Mouse (Mus musculus) adrenal gland, postnatal 10 days (tissue): ENCODE results near the gene Fam229a. TPM values are rescaled to one million over a fixed set of nuclear protein-coding genes. Genes with fewer than 3 reads are reported as not detected.
"Not testable (repeated sequence)": the region's sequence is repeated elsewhere in the genome, so short reads cannot be mapped to it uniquely, and the experiment has no call there.

Experiments
- DNase-seq: peaks from one replicate; pipeline ENCODE4 v3.0.0; 2021; ENCODE audit warnings: mixed read lengths
- long read RNA-seq, 2 experiments: library from polyadenylated mRNA; stranded (forward); transcript quantifications; one replicate each; pipeline ENCODE4 v2.0.0; 2021
- total RNA-seq, 2 experiments: library from RNA; stranded (reverse); gene quantifications; 2 replicates each; pipeline ENCODE4 v1.2.3; 2021

The Fam229a gene
- not detected for total RNA-seq
- long read RNA-seq, experiment 1 = 0 reads
- long read RNA-seq, experiment 2 = 0 reads

DNA sequence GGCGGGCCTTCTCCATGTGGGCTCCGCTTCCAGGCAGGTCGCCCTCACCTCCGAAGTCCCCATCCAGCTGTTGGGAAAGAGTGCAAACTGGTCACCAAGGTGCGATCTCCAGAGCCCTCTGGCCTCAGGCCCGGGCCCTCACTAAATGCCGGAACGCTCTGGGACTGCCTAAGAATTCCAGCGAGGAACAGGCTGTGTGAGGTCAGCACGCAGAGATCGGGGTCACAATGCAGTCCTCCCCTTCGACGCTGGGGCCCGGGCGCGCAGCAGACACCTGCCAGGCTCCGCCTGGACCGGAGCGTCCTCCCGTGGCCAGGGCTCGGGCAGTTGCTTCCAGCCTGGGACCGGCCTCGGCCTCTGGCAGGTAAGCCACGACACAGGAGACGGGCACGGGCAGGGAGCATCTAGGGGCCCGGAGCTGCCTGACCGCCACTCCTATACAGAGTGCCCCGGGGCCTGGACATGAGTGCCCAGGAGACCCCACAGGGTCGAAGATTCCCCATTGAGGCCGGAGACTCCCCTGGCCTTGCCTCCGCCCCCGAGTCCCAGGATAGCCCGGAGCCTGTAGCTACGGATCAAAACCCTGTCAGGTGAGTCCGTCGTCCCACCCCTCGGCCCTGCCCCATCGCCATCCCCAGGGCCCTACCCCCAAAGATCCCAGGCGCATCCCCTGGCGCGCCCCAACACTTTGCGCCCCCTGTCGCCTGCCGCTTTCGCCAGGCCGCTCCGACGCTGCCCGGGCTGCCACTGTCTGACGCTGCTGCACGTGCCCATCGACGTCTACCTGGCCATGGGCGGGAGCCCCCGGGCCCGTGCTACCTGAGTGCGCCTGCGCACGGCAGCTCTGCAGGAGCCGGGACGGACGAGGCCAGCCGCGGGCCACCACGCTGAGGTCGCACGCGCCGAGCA lies at the start of gene Fam229a, which contains the start of gene Tssk3:
Fam229a (plus strand) TSS at position 219 of the 909 bp plus-strand sequence.
Tssk3 (minus strand) TSS at position 51 of the 909 bp plus-strand sequence.
- DNase-seq = no peak

DNA sequence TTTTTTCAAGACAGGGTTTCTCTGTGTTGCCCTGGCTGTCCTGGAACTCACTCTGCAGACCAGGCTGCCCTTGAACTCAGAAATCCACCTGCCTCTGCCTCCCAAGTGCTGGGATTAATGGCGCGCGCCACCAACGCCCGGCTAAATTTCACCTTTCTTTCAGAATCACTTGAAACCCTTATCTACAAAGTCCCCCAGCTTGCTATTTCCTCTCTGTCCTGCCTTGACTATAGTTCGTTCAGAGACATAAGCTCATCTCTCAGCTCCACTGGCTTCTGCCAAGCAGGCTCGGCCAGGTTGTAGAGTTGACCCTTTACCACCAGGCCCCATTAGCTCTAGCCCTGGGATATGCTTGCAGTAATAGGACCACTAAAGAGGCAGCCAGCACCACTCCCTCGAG lies 43.6 kb upstream of the Fam229a start:
- no peak for DNase-seq

DNA sequence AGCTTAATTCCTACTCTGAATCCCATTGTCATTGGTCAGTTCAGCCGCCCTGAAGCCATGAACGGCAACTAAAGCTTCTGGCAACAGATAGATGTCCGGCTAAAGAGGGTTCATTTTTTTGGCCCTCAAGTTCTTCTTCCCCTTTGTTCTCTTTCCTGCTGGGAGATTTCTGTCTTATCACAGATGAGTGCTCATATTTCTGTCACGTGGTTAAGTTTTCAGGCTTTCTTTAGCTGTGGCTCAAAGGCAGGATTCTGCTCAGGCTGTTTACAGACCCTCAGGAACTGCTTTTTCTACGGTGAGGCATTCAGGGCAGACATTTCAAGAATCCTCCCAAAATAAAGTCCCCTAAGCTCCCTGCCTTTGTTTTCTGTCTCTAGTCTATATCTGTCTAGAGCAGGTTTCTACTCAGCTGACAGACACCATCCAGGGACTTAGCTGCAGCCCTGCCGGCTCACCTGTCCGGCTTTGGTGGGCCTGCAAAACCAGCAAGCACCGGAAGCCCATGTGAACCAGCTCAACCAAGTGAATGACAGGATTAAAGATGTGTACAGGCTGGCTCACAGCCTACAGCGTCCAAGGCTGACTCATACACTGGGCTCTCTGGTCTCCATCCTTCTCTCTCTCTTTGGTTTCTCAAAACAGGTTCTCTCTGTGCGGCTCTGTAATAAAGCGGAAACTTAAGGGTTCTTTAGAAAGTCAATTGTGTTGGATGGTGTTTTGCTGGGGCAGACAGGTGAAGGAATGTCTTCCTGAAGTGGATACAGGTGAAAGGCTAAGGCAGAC lies 43.0 kb upstream of the Fam229a start:
- no peak for DNase-seq

DNA sequence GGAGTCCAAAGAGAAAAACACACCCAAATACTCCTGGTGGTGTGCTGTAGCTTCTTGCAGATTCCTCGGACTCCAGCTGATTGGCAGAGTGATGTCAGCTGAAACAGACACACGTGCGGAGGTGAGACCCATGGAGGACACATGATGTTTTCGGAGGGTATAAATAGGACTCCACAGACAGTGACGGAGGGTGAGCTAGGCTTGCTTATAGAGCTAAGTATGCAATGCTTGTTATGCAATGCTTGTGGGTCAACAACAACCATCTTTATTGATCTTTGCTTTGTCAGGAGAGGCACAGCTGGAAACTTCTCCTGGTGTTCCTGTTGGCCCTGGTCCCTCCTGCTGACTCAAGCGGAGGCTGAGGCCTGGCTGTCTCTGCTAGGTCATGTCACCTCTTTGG lies 42.3 kb upstream of the Fam229a start:
- no peak for DNase-seq

DNA sequence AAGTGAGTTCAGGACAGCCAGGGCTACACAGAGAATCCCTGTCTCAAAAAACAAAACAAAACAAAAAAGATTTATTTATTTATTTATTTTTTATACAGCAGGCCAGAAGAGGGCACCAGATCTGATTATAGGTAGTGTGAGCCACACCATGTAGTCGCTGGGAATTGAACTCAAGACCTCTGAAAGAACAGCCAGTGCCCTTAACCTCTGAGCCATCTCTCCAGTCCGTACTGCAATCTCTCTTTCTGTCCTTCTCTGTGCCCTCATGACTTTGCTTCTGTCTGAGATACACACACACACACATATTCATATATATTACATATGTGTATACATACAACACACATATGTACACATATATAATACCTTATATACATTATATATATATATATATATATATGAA lies 40.1 kb upstream of the Fam229a start:
- DNase-seq = no peak

DNA sequence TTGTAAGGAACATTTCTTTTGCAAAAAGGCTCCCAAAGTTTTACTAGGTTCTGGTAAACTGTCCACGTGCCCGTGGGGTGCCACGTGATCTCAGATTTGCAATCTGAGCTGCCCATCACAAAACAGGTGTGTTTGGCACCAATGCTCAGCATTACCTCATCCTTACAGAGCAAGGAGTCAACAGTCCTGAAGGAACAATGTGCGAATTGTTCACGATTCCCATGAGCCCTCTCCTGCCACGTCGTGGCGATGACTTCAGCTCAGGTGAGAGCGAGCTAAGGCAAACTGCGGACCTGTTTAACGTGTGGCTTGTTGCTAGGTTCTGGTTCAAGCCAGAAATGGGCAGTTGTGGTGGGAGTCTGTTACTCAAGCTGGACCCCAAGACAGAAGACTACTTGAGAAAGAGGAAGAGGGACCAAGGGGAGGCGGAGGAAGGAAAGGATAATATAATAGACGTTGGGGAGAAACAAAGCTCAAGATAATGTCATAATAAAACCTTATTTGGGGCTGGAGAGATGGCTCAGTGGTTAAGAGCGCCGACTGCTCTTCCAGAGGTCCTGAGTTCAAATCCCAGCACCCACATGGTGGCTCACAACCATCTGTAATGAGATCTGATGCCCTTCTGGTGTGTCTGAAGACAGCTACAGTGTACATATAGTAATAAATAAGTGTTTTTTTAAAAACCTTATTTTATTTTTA lies 39.4 kb upstream of the Fam229a start:
- DNase-seq = no peak

DNA sequence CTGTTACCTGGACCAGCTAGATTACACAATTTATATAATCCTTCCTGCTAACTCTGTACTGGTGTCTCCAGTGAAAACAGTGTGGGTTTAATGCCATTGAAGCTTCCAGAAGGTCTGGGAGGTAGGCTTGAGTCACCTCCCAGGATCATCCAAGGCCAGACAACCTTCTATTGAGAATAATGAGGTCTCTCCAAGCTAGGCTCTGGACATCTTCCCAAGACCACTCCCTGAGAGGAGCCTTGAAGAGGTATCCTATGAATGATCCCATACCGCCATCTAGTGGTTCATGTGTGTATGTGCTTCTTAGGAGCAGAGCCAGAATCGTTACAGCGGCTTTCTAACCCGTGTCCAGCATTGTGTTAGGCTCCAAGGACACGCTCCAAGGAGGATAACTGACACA lies 35.7 kb upstream of the Fam229a start:
- DNase-seq = peak; percentile 72

DNA sequence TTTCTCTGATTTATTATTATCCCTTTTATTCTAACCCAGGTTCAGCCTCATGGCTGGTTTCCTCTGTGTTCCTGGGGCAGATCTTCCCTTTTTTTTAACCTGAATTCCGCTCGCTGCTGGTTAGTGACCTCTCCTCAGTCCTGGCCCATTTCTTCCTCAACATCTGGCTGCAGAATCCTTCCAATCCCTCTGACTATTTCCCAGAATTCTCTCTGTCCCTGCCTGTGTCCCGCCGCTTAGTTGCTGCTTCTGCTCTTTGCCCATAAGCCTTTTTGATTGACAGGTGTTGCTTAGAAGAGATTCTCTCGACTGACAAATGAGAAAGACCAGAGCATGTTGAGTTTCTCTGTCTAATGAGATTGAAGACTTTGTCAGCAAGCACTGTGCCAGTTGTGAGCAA lies 34.9 kb upstream of the Fam229a start:
- DNase-seq = no peak

DNA sequence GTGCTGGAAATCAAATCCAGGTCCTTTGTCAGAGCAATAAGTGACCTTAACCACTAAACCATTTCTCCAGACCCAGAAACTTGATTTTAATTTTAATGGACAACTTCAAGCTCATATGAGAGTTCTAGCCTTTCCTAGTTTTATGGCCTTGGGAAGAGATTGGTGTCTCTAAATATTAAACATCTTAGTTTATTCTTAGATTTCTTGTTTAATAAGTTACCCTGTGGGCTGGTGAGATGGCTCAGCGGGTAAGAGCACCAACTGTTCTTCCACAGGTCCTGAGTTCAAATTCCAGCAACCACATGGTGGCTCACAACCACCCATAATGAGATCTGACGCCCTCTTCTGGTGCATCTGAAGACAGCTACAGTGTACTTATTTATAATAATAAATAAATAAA lies 33.7 kb upstream of the Fam229a start:
- not testable (repeated sequence) for DNase-seq

DNA sequence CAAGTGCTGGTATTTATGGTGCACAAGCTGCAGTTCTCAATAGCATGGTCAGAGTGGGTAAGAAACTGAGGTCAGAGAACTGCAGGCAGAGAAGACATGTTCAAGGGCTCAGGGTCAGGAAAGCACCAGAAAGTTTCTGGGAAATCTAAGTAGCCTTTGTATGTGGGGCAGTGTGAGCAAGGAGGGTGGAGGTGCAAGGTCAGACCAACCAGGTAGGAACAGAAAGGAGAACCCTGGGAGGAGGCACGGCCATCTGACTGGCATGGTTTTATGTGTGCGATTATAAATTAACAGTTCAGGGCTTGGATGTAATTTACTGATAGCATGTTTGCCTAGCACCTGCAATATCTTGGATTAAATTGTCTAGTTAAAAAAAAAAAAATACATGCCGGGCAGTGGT lies 31.3 kb upstream of the Fam229a start:
- DNase-seq = no peak

DNA sequence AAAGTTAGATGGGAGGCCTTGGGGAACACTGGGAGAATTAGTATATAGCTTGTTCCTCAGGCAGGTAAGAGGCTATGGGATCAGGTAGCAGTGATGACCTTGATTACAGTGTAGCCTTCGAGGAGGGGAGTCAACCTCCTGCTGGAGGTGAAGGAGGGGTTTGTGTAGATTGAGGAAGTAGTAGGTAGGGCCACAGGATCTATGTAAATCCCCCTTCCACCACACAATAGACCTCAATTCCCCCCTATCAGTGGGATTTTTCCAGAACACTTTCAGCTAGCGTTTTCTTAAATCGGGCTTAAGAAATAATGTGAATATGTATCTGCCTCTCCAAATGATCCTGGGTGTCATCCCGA lies 30.2 kb upstream of the Fam229a start:
- no peak for DNase-seq

DNA sequence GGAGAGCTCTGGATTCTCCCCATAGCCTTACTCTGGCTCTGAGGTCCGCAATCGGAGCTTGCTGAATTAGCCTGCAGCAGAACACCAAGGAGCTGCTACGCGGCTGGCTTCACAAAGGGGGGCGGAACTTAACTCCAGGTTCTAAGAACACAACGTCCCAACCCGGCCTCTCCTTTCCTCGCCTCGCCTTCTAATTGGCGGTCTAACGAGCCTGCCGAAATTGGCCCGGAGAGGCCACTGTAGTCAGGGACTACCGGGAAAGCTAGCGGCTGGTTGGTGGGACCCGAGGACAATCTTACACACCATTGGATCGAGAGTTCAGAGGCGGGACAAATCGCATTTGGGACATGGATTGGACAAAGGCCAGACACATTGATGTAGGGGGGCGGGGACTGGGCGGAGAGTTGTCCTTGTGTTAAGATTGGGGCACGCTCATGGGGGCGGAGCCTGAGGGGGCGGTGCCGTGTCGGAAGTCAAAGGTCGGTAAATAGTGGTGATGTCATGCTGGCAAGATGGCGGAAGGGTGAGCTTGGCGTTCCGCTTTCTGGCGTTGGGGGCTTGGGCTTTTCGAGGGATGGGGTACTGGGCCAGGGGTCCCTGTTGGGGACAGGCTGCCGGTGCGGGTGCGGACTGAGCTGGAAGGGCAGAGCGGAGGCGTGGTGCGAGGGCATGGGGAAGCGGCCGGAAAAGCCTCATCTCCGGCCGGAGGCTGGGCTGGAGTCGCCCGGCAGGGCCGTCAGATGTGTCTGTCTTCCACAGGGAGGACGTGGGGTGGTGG lies 29.6 kb upstream of the Fam229a start, which contains the start of gene Bsdc1:
Bsdc1 (plus strand) TSS at position 399 of the 778 bp plus-strand sequence.
- DNase-seq = peak; percentile 99

DNA sequence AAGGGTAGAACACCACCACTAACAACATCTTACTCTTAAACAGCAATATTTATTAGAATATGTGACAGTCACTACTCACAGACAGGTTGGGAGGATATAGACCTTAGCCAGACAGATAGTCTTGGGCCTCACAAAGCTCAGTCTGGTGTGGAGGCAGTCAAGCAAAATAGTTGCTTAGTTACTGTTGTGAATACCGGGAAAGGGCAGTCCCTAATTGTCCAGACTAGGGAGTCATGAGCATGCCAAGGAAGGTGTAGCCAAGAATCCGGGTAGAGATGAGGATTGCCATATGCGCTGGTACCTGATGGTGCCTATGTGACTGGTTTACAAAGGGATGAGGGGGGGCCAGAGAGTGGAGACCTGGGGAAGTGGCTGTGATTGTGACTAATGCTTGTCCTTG lies 28.9 kb upstream of the Fam229a start:
- DNase-seq = peak; percentile 24

DNA sequence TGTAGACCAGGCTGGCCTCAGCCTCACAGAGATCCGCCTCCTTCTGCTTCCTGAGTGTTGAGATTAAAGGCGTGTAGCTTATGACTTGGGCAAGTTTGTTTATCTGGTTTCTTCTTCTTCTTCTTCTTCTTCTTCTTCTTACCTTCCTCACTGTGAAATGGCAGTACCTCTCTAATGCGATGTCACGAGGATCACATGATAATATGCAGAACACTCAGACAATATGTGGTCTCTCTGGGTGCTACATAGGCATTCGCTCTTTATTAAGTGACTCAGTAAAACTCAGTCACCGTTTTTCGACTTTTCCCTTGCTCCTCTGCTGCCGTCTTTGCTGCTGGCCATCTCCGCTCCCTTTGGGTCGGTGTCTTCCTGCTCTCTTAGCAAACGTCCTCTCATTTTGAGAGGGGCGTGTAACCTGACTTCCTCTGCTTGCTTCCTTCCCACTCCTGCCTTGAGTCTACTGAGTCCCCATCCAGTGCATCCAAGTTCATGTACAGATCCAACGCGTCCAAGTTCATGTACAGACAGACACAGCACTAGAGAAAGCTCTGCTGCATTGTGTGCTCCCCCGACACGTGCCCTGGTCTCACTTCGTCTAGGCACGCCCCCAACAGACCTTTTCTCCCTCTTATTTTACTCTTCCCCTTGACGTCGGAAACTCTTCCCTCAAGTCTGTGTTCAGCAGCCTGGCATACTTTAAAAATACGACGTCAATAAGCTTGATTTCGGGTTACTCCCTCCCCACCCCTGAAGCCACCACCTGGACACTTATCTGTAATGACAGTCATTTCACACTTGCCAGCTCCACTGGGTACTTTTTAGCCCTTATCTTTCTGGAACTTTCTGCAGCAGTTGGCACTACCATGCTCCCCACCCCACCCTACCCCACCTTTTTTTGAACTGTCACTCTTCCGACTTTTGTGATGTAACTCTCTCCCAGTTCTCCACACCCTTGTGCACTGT lies 27.6 kb upstream of the Fam229a start:
- DNase-seq = no peak

DNA sequence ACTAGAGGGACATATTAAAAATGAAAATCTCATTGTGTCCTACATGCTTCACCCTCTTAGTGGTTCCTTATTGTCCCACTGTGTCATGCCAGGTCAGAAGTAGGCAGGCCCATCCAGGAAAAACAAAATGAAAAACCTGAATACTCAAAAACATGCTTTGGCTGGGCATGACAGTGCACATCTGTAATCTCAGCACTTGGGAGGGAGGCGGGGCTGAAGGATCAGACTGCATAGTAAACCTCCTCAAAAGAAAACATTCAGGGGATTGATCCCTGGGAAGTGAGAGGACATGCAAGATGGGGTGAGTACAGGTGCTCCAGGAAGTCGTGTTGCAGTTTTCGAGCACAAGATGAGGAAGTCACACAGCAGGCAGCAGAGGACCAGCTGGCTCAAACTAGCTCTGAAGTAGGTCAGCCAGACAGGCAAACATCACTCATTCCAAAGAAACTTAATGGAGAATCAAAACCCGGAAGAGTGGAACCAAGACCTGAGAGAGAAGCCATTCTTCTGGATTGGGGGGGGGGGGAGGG lies 26.6 kb upstream of the Fam229a start:
- no peak for DNase-seq

DNA sequence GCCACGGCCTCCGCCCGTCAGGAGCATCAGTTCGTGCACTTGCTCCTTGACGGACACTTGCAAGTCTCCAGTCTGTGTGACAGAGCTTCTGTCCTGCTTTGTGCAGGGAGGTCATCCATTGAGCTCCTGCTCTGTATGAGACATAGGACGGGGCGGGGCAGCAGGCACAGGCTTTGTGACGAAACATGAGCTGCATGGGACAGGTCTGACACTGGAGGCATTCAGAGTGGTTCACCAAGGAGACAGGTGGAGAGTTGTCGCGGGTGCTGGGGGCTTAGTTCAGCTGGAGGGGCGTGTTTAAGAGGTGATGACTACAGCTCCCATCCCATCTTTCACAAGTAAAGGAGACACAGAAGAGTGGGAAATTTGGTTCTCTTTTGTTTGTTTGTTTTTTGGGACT lies 14.9 kb upstream of the Fam229a start:
- DNase-seq = no peak

DNA sequence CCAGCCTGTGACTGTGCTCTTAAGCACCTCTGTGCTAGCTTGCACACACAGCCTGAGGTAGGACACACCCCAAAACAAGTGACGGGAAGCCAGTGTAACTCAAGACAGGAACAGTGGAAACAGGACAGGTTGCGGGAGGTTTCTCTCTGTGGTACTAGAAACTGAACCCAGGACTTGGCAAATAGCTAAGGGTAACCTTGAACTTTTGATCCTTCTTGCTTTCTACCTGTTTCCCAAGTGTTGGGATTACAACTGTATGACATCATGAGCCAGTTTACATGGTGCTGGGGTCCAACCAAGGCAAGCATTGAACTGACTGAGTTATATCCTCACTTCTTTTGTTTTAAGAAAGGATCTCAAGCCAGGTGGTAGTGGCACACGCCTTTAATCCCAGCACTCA lies 11.1 kb upstream of the Fam229a start:
- no peak for DNase-seq

DNA sequence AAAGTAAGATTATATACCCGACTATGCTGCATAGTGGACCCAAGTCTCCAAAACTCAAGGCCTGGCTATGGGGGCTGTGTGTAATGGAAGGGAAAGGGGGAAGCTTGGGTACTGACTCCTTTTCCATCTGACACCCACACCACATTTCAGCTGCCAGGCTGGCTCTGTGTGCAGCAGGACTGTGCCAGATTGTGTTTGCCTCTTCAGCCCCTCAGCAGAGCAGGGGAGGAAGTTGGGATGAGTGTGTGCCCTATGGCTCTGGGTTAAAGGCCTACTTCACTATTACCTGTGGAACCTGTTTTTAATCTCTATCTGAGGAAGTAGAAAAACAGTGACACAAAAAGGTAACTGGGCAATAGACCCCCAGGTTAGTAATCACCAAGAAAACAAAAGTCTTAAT lies 9.9 kb upstream of the Fam229a start:
- DNase-seq = no peak

DNA sequence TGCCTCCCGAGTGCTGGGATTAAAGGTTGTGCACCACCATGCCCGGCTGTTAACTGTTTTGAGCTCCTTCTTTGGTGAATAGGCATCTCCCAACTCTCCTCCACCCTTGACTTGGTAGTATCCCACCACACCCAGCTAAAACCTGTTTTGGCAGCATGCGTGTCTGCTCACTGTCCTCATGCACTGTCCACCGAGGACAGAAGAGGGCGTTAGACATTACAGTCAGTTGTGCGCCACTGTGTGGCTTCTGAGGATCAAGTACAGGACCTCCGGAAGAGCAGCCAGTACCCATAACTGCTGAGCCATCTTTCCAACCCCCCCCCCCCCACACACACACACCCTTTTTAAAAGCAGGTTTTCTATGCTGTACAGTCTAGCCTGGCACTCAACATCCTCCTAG lies 3.7 kb downstream of the Fam229a start:
- DNase-seq = no peak
